Mouse (Mus musculus) cerebellum, adult 9-10 months (tissue): ENCODE results near the gene 3110082J24Rik.

Experiments
- DNase-seq: peaks from one replicate; pipeline ENCODE4 v3.0.0; 2022

3110082J24Rik gene

DNA sequence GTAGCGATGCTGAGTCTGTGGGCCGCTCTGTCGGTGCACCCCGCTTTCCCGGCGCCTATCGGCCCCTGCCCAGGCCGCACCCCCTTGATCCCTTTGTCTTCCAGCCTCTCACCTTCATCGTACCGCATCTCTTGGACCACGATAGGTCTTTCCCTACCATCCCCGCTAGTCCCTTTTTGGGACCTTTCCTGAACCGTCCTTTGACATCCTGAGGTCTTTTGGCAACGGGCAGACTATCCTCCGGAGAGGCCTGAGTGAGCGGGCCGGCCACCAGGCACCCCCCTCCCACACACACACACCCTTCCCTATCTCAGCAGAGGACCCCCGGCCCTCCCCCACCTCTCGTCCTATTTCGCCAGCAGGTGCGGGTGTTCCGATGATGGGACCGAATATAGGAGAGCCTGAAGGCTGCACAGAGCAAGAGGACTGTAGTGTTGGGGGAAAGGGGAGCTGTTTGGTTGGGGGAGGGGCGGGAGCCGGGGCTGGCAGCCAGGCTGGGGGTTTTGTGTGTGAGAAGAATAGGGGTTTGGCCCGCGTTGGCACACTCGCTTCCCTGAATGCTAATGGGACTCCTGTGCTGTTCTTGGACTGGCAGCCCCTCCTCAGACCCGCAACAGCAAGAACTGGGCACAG lies at the start of gene 3110082J24Rik:
Gene 3110082J24Rik (minus strand): TSS at position 419 of the 633 bp plus-strand sequence.
- DNase-seq, result no peak

GRCm38 (mm10) chr5:30155395-30155792 lies 49.5 kb upstream of the 3110082J24Rik start:
- DNase-seq, result no peak

GRCm38 (mm10) chr5:30154474-30155394 lies 48.8 kb upstream of the 3110082J24Rik start, which contains the start of the genes Hadha and Hadhb:
Gene Hadha (minus strand): TSS chr5:30155162.
Gene Hadhb (plus strand): TSS chr5:30155248.
- DNase-seq, result peak; percentile 94

GRCm38 (mm10) chr5:30154013-30154412 lies 48.1 kb upstream of the 3110082J24Rik start:
- DNase-seq, result no peak

GRCm38 (mm10) chr5:30153222-30153621 lies 47.3 kb upstream of the 3110082J24Rik start:
- DNase-seq, result no peak

DNA sequence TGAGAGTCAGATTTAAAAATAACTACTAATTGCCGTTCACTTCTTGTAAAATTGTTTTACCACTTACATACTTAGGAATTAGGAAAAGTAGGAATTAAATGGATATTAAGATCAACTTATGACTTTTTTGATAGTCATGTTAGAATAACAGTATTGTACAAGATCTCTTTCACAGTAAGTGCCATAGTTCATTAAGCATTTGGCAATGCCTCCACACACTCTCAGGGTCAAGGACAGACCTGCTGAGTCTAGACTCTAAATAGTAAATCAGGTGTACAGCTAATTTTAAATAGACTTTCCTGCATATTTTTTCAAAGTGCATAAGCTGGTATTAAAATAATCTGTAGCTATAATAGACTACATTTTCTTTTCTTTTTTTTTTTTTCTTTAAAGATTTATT lies 46.5 kb upstream of the 3110082J24Rik start:
- DNase-seq, result no peak

DNA sequence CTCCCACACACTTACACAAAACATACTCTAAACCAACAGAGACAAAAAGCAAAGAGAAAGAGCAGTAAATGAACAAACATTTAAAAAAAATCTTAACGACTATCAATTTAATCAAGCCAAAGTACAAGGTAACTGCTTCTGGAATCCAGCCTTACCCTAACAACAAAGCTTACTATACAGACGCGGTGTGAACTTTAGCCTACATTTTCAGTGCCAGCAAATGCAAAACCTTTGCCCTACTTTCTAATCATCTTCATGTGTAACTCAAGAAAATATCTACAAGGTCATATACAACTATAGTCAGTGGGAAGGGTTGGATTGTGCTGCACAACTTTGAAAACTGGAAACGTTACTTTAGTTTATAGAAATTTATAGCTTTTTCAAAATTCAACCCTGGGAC lies 46.1 kb upstream of the 3110082J24Rik start:
- DNase-seq, result no peak

DNA sequence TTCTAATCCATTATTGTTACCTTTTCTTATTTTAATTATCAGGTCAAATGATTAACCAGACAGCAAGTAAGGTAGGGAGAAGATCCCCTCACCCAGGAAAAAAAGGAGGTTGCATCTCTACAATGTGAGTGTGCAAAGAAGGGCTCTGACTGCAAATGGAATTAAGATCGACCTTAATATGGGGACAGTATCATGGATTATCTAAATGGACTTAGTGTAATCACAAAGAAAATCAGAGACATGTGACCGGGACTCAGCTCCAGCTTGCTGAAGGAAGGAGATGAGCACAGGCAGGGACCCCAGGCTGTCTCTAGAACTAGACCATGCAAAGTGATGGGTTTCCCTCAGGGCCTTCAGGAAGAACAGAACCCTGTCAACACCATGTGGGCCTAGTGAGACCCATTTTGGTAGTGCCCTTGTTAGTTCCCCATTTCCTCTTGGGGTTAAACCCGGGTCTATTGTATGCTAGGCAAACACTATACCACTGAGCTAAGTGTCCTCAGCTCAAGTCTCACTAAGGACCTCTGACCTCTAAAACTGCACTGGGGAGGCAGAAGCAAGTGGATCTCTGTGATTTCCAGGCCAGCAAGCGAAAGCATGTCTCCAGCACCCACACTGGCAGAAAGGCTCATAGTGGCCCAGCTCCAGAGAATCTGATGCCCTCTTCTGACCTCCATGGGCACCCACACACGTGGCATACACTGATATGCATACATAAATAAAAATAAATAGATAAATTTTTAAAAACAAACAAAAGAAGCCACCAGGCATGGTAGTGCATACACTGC lies 42.4 kb upstream of the 3110082J24Rik start:
- no peak for DNase-seq

DNA sequence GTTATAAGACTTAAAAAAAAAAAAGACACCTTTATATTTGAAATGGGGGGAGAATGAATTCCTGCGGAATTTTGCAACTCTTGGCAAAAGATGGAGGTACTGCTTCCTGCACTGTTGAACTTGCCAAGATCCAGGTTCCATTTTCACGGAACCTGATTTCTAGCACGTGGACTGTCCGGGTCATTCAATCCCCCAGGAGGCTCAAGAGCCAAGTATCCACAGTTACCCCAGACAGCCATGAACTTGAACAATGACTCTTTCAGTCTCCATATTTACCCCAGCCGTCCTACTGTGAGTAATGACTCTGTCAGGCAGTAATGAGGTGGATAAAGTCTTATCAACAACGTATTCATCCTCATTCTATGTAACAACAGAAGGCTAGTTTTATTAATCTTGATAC lies 40.6 kb upstream of the 3110082J24Rik start:
- DNase-seq, result no peak

DNA sequence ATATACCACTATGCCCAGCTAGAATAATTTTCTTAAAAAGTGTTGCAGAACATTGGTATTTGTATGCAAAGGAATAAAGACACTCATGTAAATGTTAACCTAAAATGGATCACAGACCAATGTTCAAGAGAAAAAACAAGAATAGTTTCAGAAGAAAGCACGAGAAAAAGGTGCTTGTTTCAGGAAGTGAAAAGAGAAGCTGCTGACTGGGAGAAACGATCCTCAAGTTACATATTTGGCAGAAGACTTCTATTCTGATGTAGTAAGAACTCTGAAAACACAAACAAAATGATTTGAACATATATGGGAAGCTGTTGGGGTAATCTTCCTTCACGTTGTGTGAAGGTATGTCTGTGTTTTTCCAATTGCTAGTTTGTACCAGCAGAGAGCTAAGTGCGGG lies 32.3 kb upstream of the 3110082J24Rik start:
- DNase-seq, result no peak

DNA sequence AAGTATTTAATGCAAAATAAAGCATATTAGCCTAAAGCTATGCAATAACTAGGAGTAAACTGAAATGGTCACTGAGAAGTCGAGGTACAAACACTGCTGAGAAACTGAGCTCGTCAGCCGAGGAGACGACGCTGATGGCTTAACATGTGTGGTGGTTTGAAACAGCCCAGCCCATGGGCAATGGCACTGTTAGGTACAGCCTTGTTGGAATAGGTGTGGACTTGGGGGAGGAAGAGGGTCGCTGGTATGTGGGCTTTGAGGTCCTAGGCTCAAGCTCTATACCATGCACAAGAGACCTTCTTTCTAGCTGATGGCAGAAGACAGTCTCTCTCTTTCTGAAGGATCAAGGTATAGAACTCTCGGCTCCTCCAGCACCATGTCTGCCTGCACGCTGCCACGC lies 31.4 kb upstream of the 3110082J24Rik start:
- no peak for DNase-seq

DNA sequence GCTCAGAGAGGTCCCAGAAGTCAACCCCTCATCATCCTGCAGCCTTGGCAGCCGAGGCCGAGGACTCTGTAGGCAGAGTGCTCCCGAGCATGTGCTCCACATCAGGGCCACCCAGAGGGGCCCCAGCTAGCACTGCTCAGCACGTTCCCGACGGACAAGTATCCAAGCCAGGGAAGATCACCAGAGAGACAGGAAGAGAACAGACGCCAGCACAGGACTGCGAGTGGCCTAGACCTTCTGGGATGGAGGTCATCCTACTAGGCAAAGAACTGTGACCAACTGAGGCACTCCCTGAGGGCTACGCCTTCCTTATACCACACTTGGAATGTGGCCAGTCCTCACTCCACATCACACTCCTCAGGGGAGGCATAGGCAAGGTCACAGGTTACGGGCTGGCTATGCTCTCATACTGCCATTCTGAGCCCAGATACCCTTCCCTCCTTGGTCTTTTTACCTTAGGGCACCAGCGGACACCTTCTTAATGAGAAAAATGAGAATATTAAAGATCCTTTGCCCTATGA lies 29.9 kb upstream of the 3110082J24Rik start:
- no peak for DNase-seq

DNA sequence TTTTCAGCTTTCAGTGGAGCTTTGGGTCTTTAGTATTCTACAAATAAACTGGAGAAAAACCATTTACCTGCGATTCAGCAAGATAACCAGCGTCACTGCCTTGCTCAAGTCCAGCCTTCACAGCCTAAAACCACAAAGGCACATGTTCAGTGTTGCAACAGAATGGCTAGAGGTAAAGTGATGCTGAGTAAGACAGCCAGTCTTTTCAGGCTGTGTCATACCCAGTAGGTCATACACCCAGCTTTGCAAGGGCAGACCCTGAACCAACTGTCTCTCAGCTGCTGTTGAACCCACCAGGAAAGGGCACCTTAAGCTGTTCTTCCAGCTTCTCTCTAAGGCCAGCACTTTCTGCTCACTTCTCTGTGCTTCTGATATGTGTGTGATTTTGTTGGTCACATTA lies 26.3 kb upstream of the 3110082J24Rik start:
- DNase-seq, result no peak

DNA sequence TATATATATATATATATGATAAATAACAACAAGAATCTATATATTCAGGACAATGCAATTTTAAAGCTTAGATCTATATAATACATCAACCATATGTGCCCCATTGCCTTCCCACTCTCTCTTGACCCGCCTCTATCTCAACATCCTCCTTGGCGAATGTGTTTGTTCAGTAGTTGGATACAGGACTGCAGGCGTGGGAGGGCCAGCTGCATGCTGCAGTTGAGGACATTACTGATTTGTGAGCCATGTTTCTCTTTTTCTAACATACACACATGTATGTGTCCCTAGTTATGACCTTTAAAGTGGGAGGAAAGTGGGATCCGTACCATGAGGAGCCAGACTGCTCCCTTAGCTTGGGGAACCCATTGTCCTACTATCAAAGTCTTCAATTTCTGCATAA lies 25.4 kb upstream of the 3110082J24Rik start:
- no peak for DNase-seq

GRCm38 (mm10) chr5:30128680-30129079 lies 22.8 kb upstream of the 3110082J24Rik start:
- no peak for DNase-seq

DNA sequence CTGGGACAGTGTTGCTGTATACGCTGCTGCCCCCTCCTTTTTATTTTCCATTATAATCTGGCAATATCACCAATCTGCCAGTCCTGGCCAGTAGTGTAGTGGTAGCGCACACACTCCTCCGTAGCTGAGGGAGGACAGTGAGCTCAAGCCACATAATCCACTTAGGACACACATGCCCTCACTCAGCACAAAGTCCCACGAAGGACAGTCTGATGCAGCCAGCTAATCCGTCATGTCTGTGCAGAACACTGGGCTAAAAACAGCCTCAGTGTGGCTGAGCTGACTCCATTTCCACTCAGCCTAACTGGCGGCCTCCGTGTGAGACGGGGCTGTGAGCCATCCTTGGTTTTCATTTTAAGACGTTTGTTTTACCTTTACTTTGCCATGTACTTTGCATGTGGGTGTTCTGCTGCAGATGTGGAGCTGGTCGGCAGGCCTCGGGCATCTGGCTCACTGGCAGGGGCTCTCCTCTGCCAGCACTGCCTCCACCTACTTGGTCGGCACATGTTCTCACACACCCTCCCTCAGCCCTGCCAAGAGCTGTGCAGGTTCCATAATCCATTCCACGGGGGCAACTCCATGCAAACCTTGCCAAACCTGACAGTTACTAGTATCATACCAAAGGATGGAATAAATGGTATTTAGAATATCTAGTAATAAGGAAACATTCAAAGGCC lies 22.2 kb upstream of the 3110082J24Rik start:
- DNase-seq, result no peak

- no peak for DNase-seq
Measured at GRCm38 (mm10) chr5:30126756-30127155, 20.9 kb upstream of the 3110082J24Rik start.

- peak; percentile 29 for DNase-seq
Measured at GRCm38 (mm10) chr5:30125587-30125986, 19.7 kb upstream of the 3110082J24Rik start.

- DNase-seq, result no peak
Measured at GRCm38 (mm10) chr5:30122481-30122880, 16.6 kb upstream of the 3110082J24Rik start.

DNA sequence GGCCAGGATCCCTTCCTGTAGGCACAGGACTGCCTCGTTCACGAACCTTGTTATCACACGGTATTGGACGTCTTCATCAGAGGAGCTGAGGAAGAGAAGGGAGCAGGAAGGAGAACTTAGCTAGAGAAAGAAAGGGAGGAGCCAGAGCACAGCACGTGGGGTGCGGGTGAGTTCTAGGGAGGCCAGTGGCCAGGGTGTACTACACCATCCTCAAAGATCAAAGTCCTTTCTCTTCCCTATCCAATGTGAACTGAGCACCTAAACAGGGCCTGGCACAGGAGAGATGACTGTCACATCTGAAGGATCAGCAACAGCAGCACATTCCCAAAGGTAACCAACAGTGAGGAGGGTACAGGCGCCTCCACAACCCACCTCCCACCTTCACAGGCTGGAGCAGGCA lies 14.2 kb upstream of the 3110082J24Rik start:
- DNase-seq, result no peak

GRCm38 (mm10) chr5:30119163-30119562 lies 13.3 kb upstream of the 3110082J24Rik start:
- DNase-seq, result no peak

GRCm38 (mm10) chr5:30118018-30118417 lies 12.1 kb upstream of the 3110082J24Rik start:
- no peak for DNase-seq
